Mouse (Mus musculus) embryo, embryonic 10 days (tissue): ENCODE data around the gene Mrpl42.

Source experiments
- DNase-seq: peaks from one replicate; pipeline ENCODE4 v3.0.0-alpha.2; 2015; ENCODE audit warnings: low spot score

Gene Mrpl42

DNA sequence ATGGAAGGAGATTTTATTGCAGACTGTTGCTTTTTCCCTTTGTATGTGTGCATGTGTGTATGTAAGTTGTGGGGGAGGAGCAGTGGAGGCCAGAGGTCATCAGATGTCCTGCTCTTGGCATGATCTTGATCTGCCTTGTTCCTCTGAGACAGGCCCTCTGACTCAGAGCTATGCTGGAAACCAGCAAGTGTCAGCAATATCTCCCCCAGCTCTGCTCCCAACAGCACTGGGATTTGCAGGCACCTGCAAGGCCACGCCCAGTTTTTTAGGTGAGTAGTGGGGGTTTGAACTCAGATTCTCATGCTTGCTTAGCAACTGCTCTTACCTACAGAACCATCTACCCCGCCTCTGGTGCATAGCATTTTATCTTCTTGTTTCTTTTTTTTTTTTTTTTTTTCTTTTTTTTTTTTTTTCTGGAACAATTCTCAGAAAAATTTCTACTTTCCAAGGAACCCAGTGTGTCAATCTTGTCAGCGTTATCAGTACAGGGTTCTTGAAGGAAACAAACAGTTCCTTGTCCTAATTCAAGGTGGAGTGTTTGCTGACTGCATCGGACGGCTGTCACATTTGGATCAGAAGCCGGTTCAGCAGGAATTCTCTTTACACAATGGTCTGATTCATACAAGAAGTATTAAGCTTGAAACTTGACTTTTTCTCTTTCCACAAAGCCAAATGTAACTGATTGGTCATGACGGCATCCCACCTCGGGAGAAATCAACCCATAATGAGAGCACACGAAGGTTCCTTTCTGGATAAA lies 43.5 kb downstream of the Mrpl42 start:
- DNase-seq, result no peak

DNA sequence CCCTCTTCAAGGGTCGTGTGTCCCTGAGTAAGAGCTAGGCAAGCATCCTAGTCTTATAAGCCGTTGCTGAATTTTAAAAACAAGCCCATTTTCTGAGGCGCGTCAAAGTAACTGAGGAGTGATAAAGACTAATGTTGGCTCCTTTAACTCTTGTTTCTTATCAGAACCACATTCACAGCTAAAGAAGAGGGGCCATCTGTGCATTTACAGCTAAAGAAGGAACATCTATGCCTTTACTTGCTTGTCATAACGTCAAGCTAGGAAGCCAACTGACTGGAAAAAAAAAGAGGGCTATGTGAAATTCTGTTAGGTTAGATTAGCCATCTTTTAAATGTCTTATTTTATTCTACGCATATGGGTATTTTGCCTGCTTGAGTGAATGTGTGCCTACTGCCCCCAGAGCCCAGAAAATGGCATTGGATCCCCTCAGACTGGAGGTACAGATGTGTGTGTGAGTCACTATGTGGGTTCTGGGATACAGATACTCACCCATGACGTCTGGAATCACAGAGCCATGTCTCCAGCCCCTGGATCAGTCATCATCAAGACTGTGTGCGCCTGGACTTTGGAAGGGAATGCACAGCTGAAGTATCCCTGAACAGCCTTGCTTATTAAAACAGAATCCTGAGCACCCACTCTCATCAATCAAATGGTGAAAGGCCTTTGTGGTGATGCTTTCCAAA lies 44.2 kb downstream of the Mrpl42 start:
- DNase-seq, result no peak

DNA sequence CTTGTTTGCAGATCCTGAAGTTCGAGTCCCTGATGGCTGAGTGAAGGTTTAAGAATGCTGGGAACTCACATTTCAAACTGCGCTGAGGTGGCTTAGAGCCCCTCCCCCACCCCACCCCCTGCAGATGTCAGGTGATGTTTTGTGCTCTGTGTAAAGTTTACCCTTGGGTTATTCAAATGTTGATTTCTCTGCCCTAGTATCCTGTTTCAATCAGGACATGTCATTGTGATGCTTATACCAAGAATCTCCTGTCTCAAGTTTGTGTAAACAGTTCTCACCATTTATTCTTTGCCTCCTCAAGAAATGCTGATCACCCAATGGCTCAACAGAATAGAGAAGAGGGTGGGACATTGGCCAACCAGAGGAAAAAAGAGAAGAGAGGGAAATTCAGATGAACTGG lies 45.6 kb downstream of the Mrpl42 start:
- DNase-seq, result no peak

DNA sequence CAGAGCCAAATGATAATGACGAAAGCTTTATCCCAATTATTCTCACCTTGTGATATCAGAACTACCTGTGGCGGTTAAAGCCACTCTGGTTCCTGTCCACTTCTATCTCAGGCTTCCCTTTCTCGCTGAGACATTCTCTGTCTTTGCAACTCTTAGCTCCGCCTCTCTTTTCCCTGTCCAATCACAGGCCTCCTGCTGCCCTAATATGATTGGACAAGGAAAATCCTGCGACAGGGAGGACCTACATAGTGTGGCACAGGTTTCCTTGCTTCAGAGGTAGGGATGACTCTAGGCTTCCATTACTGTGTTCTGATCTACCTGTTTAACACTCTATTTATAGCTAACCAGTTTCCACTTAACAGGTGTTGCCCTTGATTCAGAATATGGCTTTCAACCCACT lies 48.5 kb downstream of the Mrpl42 start:
- no peak for DNase-seq

DNA sequence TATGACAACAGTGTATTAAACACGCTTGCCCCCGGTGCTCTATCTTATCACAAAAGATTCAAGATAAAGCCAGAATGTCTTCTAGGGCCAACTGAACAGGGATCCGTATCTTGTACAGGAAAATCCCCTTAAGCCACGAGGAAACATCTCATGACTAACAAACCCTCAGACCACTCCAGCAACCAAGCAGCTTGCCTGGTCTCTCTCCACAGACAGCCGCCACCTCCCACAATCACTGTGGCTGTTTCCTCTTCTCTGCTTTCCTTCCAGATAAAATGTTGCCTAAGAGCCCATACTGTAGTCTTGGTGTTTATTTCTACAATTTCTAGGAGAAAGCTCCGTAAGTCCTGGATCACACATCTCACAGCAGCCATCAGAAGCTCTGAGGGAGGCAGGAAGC lies 52.7 kb downstream of the Mrpl42 start:
- DNase-seq, result no peak

GRCm38 (mm10) chr10:95447954-95448353 lies 53.8 kb downstream of the Mrpl42 start:
- no peak for DNase-seq

GRCm38 (mm10) chr10:95445104-95446056 lies 56.4 kb downstream of the Mrpl42 start:
- DNase-seq, result no peak

- DNase-seq, result no peak
These were observed 59.4 kb downstream of the Mrpl42 start for GRCm38 (mm10) chr10:95442334-95442733.

GRCm38 (mm10) chr10:95440566-95440965 lies 61.2 kb downstream of the Mrpl42 start:
- peak; percentile 51 for DNase-seq

- DNase-seq, result no peak
These were observed 61.9 kb downstream of the Mrpl42 start for GRCm38 (mm10) chr10:95439718-95440339.

DNA sequence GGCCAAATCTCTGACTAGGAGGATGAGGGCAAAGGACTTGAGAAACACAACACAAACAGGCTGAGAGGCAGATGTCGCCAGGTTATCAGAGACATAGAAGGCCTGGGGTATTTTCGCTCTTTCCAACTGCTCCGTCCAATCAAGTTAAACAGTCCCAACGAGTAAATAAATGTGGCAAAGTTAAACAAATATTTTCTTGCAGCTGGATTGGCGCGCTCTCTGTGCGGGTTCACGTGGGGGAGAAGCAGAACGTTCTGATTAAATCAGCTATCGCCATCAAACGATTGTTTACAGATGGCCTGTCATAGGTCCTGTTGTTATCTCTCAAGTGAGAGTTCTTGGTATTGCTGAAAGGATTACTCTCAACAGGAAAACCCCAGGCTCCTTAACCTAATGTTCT lies 62.8 kb downstream of the Mrpl42 start:
- DNase-seq, result no peak
